Mouse (Mus musculus) cerebellum, adult 2 months (tissue): ENCODE results near the gene Leng1.

Experiments used
- CTCF ChIP-seq: fragments of 200-500 bp; IDR thresholded peaks from 2 replicates; pipeline ENCODE4 v1.5.1; 2011; ENCODE audit warnings: low read depth, mild to moderate bottlenecking, control low read depth, low read length, moderate library complexity, borderline replicate concordance; ENCODE audit not compliant: insufficient read depth
- POLR2A ChIP-seq: fragments of 200-500 bp; IDR thresholded peaks from 2 replicates; pipeline ENCODE4 v1.6.1; 2011; ENCODE audit warnings: low read length, control low read depth, borderline replicate concordance; ENCODE audit not compliant: insufficient read depth

DNA sequence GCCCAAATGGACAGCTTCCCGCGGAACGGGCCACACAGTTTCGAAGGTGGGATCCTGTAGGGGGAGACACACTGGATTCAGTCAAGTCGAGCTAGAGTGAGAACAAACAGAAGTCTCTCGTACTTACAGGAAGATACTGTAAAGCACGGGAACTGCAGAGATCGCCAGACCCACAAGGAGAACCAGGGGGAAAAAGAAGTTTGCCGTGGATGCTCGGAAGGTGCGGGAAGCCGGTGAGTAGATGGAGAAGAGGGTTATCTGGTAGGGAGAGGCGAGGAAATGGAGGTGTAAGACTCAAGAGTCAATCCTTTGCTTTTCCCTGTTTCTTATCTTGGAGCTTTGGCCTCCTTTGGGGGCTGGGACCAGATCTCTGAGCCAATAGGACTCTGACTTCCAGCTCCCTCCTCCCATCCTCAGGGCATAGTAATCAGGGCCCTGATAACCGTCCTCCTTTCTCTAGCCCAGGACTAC is 1.3 kb upstream of the Leng1 start:
- TF ChIP-seq CTCF = no peak
- TF ChIP-seq POLR2A = no peak
